In the genomic region with DNA sequence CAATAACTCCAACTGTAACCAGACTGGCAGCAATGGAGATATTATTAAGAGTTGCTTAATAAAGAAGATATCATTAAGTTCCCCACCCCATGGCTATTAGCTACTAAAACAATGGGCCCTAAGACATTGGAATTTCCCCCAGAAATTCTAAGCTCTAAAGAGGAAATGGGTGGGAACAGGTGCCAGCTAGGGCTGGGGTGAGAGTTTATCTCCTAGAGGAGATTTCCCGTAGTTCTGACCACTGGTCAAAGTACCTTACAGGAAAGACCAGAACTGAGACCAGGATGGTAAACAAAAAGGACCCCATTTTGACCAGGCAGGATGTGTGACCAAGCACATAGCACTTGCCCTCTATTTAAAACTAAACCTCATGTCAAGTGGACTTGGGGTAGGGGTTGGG, we compare ENCODE assay signal across 22 mouse cellular contexts. TPM values are rescaled to one million over a fixed set of nuclear protein-coding genes. Genes with fewer than 3 reads are reported as not detected.
DNase-seq lines count a peak whose midpoint lies in the region; ATAC-seq and TF ChIP-seq lines count a peak whose summit lies in the region.
"Had no signal": no experiment of that assay in that cellular context is flagged by ENCODE, and none has a peak within 500 bp of the region (broad histone marks: within the 10 kb centered on the region; RNA-seq: fewer than 3 reads in every experiment).

No protein-coding gene starts in this region.

- H3K27ac ChIP-seq in gastrocnemius, adult 2 months: peak overlapping the region; percentile 71
- H3K27ac ChIP-seq in heart, adult 2 months: peak overlapping the region; percentile 70
- H3K27ac ChIP-seq in heart, embryonic 11.5 days (ENCODE audit: low read depth, low read length): no peak overlapping the region
- no peak overlapping the region for H3K27ac ChIP-seq in kidney, adult 2 months (ENCODE audit: insufficient read depth, low read depth, low read length)
- no peak overlapping the region for H3K27ac ChIP-seq in kidney, embryonic 15.5 days
- H3K27ac ChIP-seq: embryonic facial prominence, embryonic 12.5 days; embryonic facial prominence, embryonic 15.5 days; heart, embryonic 15.5 days; hindbrain, embryonic 12.5 days; hindbrain, embryonic 15.5 days had no signal

- no peak overlapping the region for H3K4me3 ChIP-seq in gastrocnemius, adult 2 months
- H3K4me3 ChIP-seq in heart, adult 2 months: no peak overlapping the region
- no peak overlapping the region for H3K4me3 ChIP-seq in heart, embryonic 11.5 days (ENCODE audit: low read depth, low read length)
- no peak overlapping the region for H3K4me3 ChIP-seq in kidney, adult 2 months (ENCODE audit: insufficient read depth, low read depth, low read length)
- H3K4me3 ChIP-seq in kidney, embryonic 15.5 days (replicated peaks): no peak overlapping the region
- H3K4me3 ChIP-seq: embryonic facial prominence, embryonic 12.5 days; embryonic facial prominence, embryonic 15.5 days; heart, embryonic 15.5 days; hindbrain, embryonic 12.5 days; hindbrain, embryonic 15.5 days had no signal

- TF ChIP-seq POLR2A in heart, adult 2 months (IDR thresholded peaks at IDR 0.05; ENCODE audit: insufficient read depth, low read depth, low read length): no peak
- no peak for TF ChIP-seq POLR2A in kidney, adult 2 months (IDR thresholded peaks at IDR 0.05; ENCODE audit: low read depth, low read length)

- no peak for ATAC-seq in heart, embryonic 11.5 days (replicated peaks; ENCODE audit: insufficient number of reproducible peaks, low FRiP score, low TSS enrichment)
- no peak for ATAC-seq in kidney, embryonic 15.5 days (replicated peaks; ENCODE audit: low FRiP score)
- ATAC-seq: forebrain, embryonic 14.5 days; forebrain, postnatal 0 days; intestine, postnatal 0 days had no signal

- intact Hi-C loops in gastrocnemius, adult 2 months (cut with DNase I): no loop called here
- intact Hi-C loops in heart, adult 2 months (cut with DNase I): no loop called here

- peaks cover 8% of the 10 kb centered on the region; the same call in 1 of the 2 replicates for H3K36me3 ChIP-seq in heart, adult 2 months (ENCODE audit: control insufficient read depth, insufficient read depth, low read length)
- no peaks in the 10 kb centered on the region for H3K36me3 ChIP-seq in heart, embryonic 11.5 days (ENCODE audit: control insufficient read depth, insufficient read depth, low read length)
- peaks cover 3% of the 10 kb centered on the region; the same call in 1 of the 2 replicates for H3K36me3 ChIP-seq in kidney, adult 2 months (ENCODE audit: control insufficient read depth, insufficient read depth, low read length)
- no peaks in the 10 kb centered on the region for H3K36me3 ChIP-seq in kidney, embryonic 15.5 days
- H3K36me3 ChIP-seq: embryonic facial prominence, embryonic 12.5 days; embryonic facial prominence, embryonic 15.5 days; heart, embryonic 15.5 days; hindbrain, embryonic 12.5 days; hindbrain, embryonic 15.5 days had no signal

- no peak overlapping the region for H3K4me2 ChIP-seq in heart, embryonic 11.5 days
- H3K4me2 ChIP-seq in kidney, embryonic 15.5 days: no peak overlapping the region
- H3K4me2 ChIP-seq: embryonic facial prominence, embryonic 12.5 days; embryonic facial prominence, embryonic 15.5 days; heart, embryonic 15.5 days; hindbrain, embryonic 12.5 days; hindbrain, embryonic 15.5 days had no signal

- 50% methylated on average over 1 of the region's 1 CpGs for WGBS in heart, adult 2 months
- 32% methylated on average over 1 of the region's 1 CpGs for WGBS in heart, embryonic 11.5 days (ENCODE audit: insufficient replicate concordance)
- WGBS in kidney, adult 2 months: 84% methylated on average over 1 of the region's 1 CpGs
- 46% methylated on average over 1 of the region's 1 CpGs for WGBS in kidney, embryonic 15.5 days

- TF ChIP-seq EP300 in heart, adult 2 months (IDR thresholded peaks at IDR 0.05; ENCODE audit: insufficient read depth, low read depth, low read length): no peak

- H3K9ac ChIP-seq in heart, adult 2 months (ENCODE audit: low read depth, low read length): no peak overlapping the region
- no peak overlapping the region for H3K9ac ChIP-seq in heart, embryonic 11.5 days (ENCODE audit: low read depth, low read length)
- no peak overlapping the region for H3K9ac ChIP-seq in kidney, embryonic 15.5 days
- H3K9ac ChIP-seq: embryonic facial prominence, embryonic 12.5 days; embryonic facial prominence, embryonic 15.5 days; forebrain, postnatal 0 days; heart, embryonic 15.5 days; hindbrain, embryonic 12.5 days; hindbrain, embryonic 15.5 days had no signal

- H3K27me3 ChIP-seq in heart, adult 2 months (ENCODE audit: control insufficient read depth, insufficient read depth, low read length): no peaks in the 10 kb centered on the region; the same call in 1 of the 2 replicates
- H3K27me3 ChIP-seq in heart, embryonic 11.5 days (ENCODE audit: control insufficient read depth, insufficient read depth, low read length): no peaks in the 10 kb centered on the region
- no peaks in the 10 kb centered on the region for H3K27me3 ChIP-seq in kidney, adult 2 months (replicated peaks; ENCODE audit: control insufficient read depth, insufficient read depth, low read length)
- no peaks in the 10 kb centered on the region for H3K27me3 ChIP-seq in kidney, embryonic 15.5 days
- H3K27me3 ChIP-seq: embryonic facial prominence, embryonic 12.5 days; embryonic facial prominence, embryonic 15.5 days; heart, embryonic 15.5 days; hindbrain, embryonic 12.5 days; hindbrain, embryonic 15.5 days had no signal

- H3K9me3 ChIP-seq in heart, embryonic 11.5 days (replicated peaks; ENCODE audit: control insufficient read depth, low read length): no peaks in the 10 kb centered on the region
- H3K9me3 ChIP-seq in kidney, embryonic 15.5 days (replicated peaks): no peaks in the 10 kb centered on the region
- H3K9me3 ChIP-seq: embryonic facial prominence, embryonic 12.5 days; embryonic facial prominence, embryonic 15.5 days; heart, embryonic 15.5 days; hindbrain, embryonic 12.5 days; hindbrain, embryonic 15.5 days had no signal

- no peaks in the 10 kb centered on the region for H3K79me2 ChIP-seq in heart, adult 2 months (replicated peaks; ENCODE audit: control insufficient read depth, insufficient read depth, low read length)

- peaks cover 9% of the 10 kb centered on the region for H3K4me1 ChIP-seq in heart, adult 2 months (ENCODE audit: control insufficient read depth, insufficient read depth, low read length)
- no peaks in the 10 kb centered on the region for H3K4me1 ChIP-seq in heart, embryonic 11.5 days (ENCODE audit: control insufficient read depth, insufficient read depth, low read length)
- no peaks in the 10 kb centered on the region for H3K4me1 ChIP-seq in kidney, adult 2 months (ENCODE audit: control insufficient read depth, insufficient read depth, low read length)
- no peaks in the 10 kb centered on the region for H3K4me1 ChIP-seq in kidney, embryonic 15.5 days
- H3K4me1 ChIP-seq: embryonic facial prominence, embryonic 12.5 days; embryonic facial prominence, embryonic 15.5 days; heart, embryonic 15.5 days; hindbrain, embryonic 12.5 days; hindbrain, embryonic 15.5 days had no signal

- no peak for TF ChIP-seq CTCF in gastrocnemius, adult 2 months (IDR thresholded peaks at IDR 0.05)
- TF ChIP-seq CTCF in heart, adult 2 months (IDR thresholded peaks at IDR 0.05): peak; percentile 20
- no peak for TF ChIP-seq CTCF in kidney, adult 2 months (conservative IDR thresholded peaks at IDR 0.05; ENCODE audit: insufficient read depth, insufficient read length, low read depth, low read length)

- DNase-seq in gastrocnemius, adult 2 months: no peak
- DNase-seq in gastrocnemius, postnatal 10 days: no peak
- peak in 1 of 2 experiments; percentile 29 for DNase-seq in heart, adult 2 months
- DNase-seq in kidney, adult 2 months: peak; percentile 5
- DNase-seq: adrenal gland, postnatal 10 days; adrenal gland, postnatal 36 days; cerebellum, adult 11 months; cerebellum, adult 2 months; cerebellum, adult 9-11 months; cerebellum, postnatal 25 days; forebrain, postnatal 0 days; gastrocnemius, postnatal 36 days; kidney, adult 8-10 months had no signal

RNA-seq across cellular contexts. Expression of gene Asah2, which starts 52.3 kb away (rescaled TPM):
- total RNA-seq in gastrocnemius, adult 2 months (2021): 1 to 10 TPM; 4.3 to 5.4 TPM
- total RNA-seq in gastrocnemius, postnatal 10 days (2021): 10 to 100 TPM in 1 of 2 experiments, 1 to 10 TPM in 1; 9.6 to 11.4 TPM
- 10 to 100 TPM; 12.6 to 13.4 TPM for total RNA-seq in heart, adult 2 months (2021)
- 5.9 and 8.6 TPM in 2 replicates for polyA plus RNA-seq in heart, adult 2 months (2012; rRNA removed)
- polyA plus RNA-seq in heart, embryonic 11.5 days (2014; fragmentation: Nextera tagmentation; extraction: Ambion mirVana): 3.1 and 3.3 TPM in 2 replicates
- polyA plus RNA-seq in kidney, adult 2 months (2012; rRNA removed): 20.0 and 22.4 TPM in 2 replicates
- polyA plus RNA-seq in kidney, embryonic 15.5 days (2015; fragmentation: Nextera tagmentation; extraction: Ambion mirVana): 1.7 and 1.9 TPM in 2 replicates

Comparison
In these comparisons a context has a peak if more than half of its experiments do, and no peak if none do; other contexts are left out.
1. H3K27ac ChIP-seq: peak in gastrocnemius, adult 2 months (single experiment) and heart, adult 2 months (single experiment); none in heart, embryonic 11.5 days (single experiment), kidney, adult 2 months (single experiment) and kidney, embryonic 15.5 days (single experiment).